Mouse (Mus musculus) forebrain, embryonic 14.5 days (tissue): ENCODE results near the gene Erap1. TPM values are rescaled to one million over a fixed set of nuclear protein-coding genes. Genes with fewer than 3 reads are reported as not detected.

Source experiments
- polyA plus RNA-seq: library from polyadenylated mRNA; unstranded; fragments of >200 nt; fragmentation: Nextera tagmentation; extraction: Ambion mirVana; gene quantifications from 2 replicates; pipeline ENCODE4 v1.2.1, GENCODE M21; 2014

Gene Erap1
- polyA plus RNA-seq, 1 experiment from 2014 or later: 6.4 TPM

Other genes with a start within 250 kb of the Erap1 start
- 7.0 and 8.3 TPM in 2 replicates for gene Zfp72, start 248.7 kb upstream of the Erap1 start, polyA plus RNA-seq
- 92.6 and 92.8 TPM in 2 replicates for gene Ftl1-ps1, start 239.9 kb upstream of the Erap1 start, polyA plus RNA-seq
- 15.2 and 18.0 TPM in 2 replicates for gene Zfp825, start 145.6 kb upstream of the Erap1 start, polyA plus RNA-seq
- 5.3 and 5.9 TPM in 2 replicates for gene Cast, start 169.2 kb downstream of the Erap1 start, polyA plus RNA-seq